Mouse (Mus musculus): ENCODE measurements around the gene Nek8. TPM values are rescaled to one million over a fixed set of nuclear protein-coding genes. Genes with fewer than 3 reads are reported as not detected.

Gene Nek8
- total and polyA plus RNA-seq, 2 experiments from 2014 or later = 8.1 to 24.6 TPM

DNA sequence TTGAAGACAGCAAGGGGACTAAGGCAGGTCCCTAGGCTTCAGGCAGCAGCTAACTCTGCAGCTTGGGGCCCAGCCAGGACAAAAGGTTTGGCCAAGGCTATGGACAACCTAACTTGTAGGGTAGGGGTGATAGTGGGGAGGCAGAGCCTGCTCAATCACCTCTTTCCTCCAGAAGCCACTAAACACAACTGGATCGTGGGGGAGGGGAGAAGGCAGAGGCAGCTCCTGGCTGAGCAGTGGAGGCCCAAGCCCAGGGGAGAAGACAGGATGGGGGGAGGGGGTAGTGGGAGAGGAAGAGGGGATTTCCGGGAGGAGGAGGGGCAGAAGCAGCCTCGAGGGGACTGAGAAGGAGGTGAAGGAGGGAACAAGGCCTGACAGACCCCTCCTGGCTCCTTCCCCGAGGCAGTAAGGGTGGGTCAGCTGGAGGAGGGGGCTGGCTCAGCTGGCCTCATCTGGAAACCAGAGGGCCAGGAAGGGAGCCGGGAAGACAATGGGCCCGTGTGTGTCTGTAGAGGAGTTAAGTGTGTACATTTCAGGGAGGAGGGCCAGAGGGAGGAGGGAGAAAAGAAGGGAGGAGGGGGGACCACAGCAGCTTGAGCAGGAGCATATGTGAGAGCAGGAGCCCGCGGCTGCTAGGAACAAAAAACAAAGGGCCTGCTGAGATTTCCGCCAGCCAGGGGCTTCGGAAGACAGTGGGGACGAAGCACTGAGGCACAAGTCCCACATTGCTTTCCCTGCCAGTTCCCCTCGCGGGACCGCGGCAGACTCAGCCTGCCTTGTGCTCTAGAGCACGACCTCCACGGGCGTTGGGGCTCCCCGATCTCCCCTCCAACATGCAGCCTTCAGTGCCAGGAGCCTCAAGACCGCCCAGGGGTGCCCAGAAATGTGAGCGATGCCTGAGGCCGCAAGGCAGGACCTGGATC is 12.5 kb downstream of the Nek8 start:
- peak overlapping the region; percentile 95 for H3K4me2 ChIP-seq (ENCODE audit: low read depth, low read length)
- peaks cover 20% of the 10 kb centered on the region for H3K36me3 ChIP-seq (replicated peaks; ENCODE audit: control insufficient read depth, insufficient read depth, low read length)
- peak; percentile 90 for TF ChIP-seq EP300 (IDR thresholded peaks at IDR 0.05; ENCODE audit: low read depth)
- TF ChIP-seq CTCF (IDR thresholded peaks at IDR 0.05; ENCODE audit: low read depth) = no peak
- under 1% methylated on average over 22 of the region's 22 CpGs for WGBS
- peak; percentile 61 for ATAC-seq (ENCODE audit: insufficient read depth, low read depth)
- no peaks in the 10 kb centered on the region for H3K9me3 ChIP-seq (replicated peaks; ENCODE audit: control insufficient read depth, low read length)
- peaks cover 34% of the 10 kb centered on the region for H3K4me1 ChIP-seq (ENCODE audit: control insufficient read depth, insufficient read depth)
- DNase-seq (ENCODE audit: low spot score) = peak; percentile 81
- no peaks in the 10 kb centered on the region for H3K27me3 ChIP-seq (ENCODE audit: control insufficient read depth, insufficient read depth, low read length)
- H3K4me3 ChIP-seq (ENCODE audit: low read depth, low read length) = peak overlapping the region; percentile 91
- peak overlapping the region; percentile 95 for H3K27ac ChIP-seq (ENCODE audit: low read depth)
- H3K9ac ChIP-seq (replicated peaks; ENCODE audit: low read depth, low read length) = peak overlapping the region; percentile 91

DNA sequence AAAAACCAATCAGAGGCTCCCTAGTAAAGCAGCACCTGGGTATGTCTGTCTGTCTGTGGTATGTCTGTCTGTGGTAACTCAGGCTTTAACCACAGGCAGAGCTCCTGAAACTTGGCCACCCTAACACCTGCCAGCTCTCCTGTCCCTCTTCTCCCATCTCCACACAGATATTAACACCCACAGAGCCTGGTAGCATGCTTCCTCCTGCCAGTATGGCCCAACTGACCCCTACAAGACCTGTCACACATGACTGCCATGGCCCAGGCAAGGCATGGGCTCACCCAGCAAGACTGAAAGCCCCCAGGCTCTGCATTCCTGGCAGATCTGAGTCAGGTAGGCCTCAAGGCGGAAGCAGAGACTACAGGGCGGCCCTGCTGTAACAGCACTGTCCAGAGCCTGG is 13.4 kb downstream of the Nek8 start:
- Histone ChIP-seq H3K9ac (replicated peaks; ENCODE audit: low read depth, low read length) (peak overlapping the region; percentile 91), H3K9me3 (replicated peaks; ENCODE audit: control insufficient read depth, low read length) (no peaks in the 10 kb centered on the region), H3K27ac (ENCODE audit: low read depth) (peak overlapping the region; percentile 95), H3K27me3 (ENCODE audit: control insufficient read depth, insufficient read depth, low read length) (no peaks in the 10 kb centered on the region), H3K4me2 (ENCODE audit: low read depth, low read length) (peak overlapping the region; percentile 95), H3K36me3 (replicated peaks; ENCODE audit: control insufficient read depth, insufficient read depth, low read length) (peaks cover 28% of the 10 kb centered on the region), H3K4me1 (ENCODE audit: control insufficient read depth, insufficient read depth) (peaks cover 34% of the 10 kb centered on the region), H3K4me3 (ENCODE audit: low read depth, low read length) (peak overlapping the region; percentile 91)
- no peak for TF ChIP-seq EP300 (IDR thresholded peaks at IDR 0.05; ENCODE audit: low read depth)
- TF ChIP-seq CTCF (IDR thresholded peaks at IDR 0.05; ENCODE audit: low read depth) = no peak
- DNase-seq (ENCODE audit: low spot score) (no peak), ATAC-seq (ENCODE audit: insufficient read depth, low read depth) (no peak)
- 67% methylated on average over 2 of the region's 2 CpGs for WGBS

DNA sequence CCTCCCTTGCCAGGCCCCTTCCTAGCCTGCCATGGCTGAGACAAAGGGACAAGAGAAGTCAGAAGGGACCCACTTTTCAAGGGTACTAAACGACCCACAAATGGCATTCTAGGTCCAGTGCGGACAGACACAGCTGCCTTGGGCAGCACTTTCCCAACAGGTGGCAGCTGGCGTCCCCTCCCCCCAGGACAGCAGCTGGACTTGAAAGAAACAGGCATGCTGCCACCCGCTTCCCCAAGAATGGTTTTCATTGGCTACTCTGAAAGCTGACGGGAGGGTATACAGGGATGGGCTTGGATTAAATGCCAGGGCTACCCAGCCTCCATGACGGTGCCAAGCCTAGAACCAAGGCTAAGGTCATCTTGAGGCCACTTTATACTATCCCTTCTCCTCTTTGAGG is 14.0 kb downstream of the Nek8 start:
- peaks cover 34% of the 10 kb centered on the region for H3K4me1 ChIP-seq (ENCODE audit: control insufficient read depth, insufficient read depth)
- peak overlapping the region; percentile 95; the same call in 1 of the 2 replicates for H3K27ac ChIP-seq (ENCODE audit: low read depth)
- WGBS = 61% methylated on average over 6 of the region's 6 CpGs
- no peak for TF ChIP-seq EP300 (IDR thresholded peaks at IDR 0.05; ENCODE audit: low read depth)
- DNase-seq (ENCODE audit: low spot score) = no peak
- peak overlapping the region; percentile 95 for H3K4me2 ChIP-seq (ENCODE audit: low read depth, low read length)
- peaks cover 34% of the 10 kb centered on the region for H3K36me3 ChIP-seq (replicated peaks; ENCODE audit: control insufficient read depth, insufficient read depth, low read length)
- no peaks in the 10 kb centered on the region for H3K9me3 ChIP-seq (replicated peaks; ENCODE audit: control insufficient read depth, low read length)
- ATAC-seq (ENCODE audit: insufficient read depth, low read depth) = no peak
- H3K9ac ChIP-seq (replicated peaks; ENCODE audit: low read depth, low read length) = no peak overlapping the region; the same call in 1 of the 2 replicates
- H3K27me3 ChIP-seq (ENCODE audit: control insufficient read depth, insufficient read depth, low read length) = no peaks in the 10 kb centered on the region
- no peak overlapping the region for H3K4me3 ChIP-seq (ENCODE audit: low read depth, low read length)

DNA sequence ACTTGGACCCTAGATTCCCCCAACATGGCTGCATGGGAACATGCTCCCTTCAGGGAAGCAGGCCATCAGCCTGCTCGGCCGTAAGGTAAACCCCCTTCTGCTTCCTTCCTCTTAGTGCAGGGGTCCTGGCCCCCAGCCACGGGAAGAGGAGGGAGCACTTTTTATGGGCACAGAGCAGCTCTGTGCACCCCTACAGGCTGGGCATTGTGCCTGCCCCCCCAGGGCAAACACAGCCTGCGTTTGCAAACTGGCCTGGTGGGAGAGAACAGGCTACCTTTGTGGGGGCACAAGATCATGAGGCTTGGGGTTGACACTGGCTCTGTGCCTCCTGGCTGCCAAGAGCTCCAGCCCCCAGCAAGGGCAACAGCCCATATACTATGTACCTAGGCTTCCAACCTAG is 14.5 kb downstream of the Nek8 start:
- Histone ChIP-seq H3K9me3 (replicated peaks; ENCODE audit: control insufficient read depth, low read length) (no peaks in the 10 kb centered on the region), H3K4me2 (ENCODE audit: low read depth, low read length) (no peak overlapping the region), H3K27me3 (ENCODE audit: control insufficient read depth, insufficient read depth, low read length) (no peaks in the 10 kb centered on the region), H3K4me3 (ENCODE audit: low read depth, low read length) (no peak overlapping the region), H3K36me3 (replicated peaks; ENCODE audit: control insufficient read depth, insufficient read depth, low read length) (peaks cover 36% of the 10 kb centered on the region), H3K9ac (replicated peaks; ENCODE audit: low read depth, low read length) (no peak overlapping the region; the same call in 1 of the 2 replicates), H3K4me1 (ENCODE audit: control insufficient read depth, insufficient read depth) (peaks cover 34% of the 10 kb centered on the region), H3K27ac (ENCODE audit: low read depth) (no peak overlapping the region)
- ATAC-seq (ENCODE audit: insufficient read depth, low read depth) = no peak
- no peak for TF ChIP-seq CTCF (IDR thresholded peaks at IDR 0.05; ENCODE audit: low read depth)
- no peak for TF ChIP-seq EP300 (IDR thresholded peaks at IDR 0.05; ENCODE audit: low read depth)
- WGBS = 53% methylated on average over 4 of the region's 4 CpGs
- DNase-seq (ENCODE audit: low spot score) = no peak

DNA sequence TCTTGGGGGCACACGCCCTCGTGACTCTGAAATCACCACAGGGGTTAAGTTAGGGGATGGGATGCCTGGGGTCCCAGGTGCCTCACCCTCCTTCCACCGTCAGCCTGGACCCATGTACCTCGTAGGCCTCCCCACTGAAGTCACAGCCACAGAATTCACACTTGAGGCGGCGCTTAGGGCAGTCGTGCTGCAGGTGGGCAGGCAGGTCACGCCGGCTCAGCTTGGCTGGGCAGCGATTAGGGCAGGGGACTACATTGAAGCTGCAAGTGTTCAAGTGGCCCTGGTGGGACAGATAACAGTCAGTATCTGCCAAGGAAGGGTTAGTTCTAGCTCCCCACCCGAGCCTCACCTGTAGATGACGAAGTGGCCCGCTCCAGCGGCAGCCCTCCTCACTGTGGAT is 15.3 kb downstream of the Nek8 start:
- Histone ChIP-seq H3K27me3 (ENCODE audit: control insufficient read depth, insufficient read depth, low read length) (no peaks in the 10 kb centered on the region), H3K4me3 (ENCODE audit: low read depth, low read length) (no peak overlapping the region), H3K9me3 (replicated peaks; ENCODE audit: control insufficient read depth, low read length) (no peaks in the 10 kb centered on the region), H3K9ac (replicated peaks; ENCODE audit: low read depth, low read length) (no peak overlapping the region), H3K36me3 (replicated peaks; ENCODE audit: control insufficient read depth, insufficient read depth, low read length) (peaks cover 42% of the 10 kb centered on the region), H3K4me2 (ENCODE audit: low read depth, low read length) (no peak overlapping the region), H3K27ac (ENCODE audit: low read depth) (no peak overlapping the region), H3K4me1 (ENCODE audit: control insufficient read depth, insufficient read depth) (peaks cover 33% of the 10 kb centered on the region)
- no peak for ATAC-seq (ENCODE audit: insufficient read depth, low read depth)
- DNase-seq (ENCODE audit: low spot score) = no peak
- 88% methylated on average over 14 of the region's 14 CpGs for WGBS
- TF ChIP-seq EP300 (IDR thresholded peaks at IDR 0.05; ENCODE audit: low read depth) = no peak
